Mouse (Mus musculus): ENCODE measurements around the gene Tsks.
A peak's percentile ranks its signal among the peaks of the same experiment; 100 is the strongest.

Gene Tsks

GRCm38 (mm10) chr7:44978300-44978699 lies 35.3 kb downstream of the Tsks start:
- no peak for DNase-seq (ENCODE audit: low spot score)

GRCm38 (mm10) chr7:44981539-44981938 lies 38.5 kb downstream of the Tsks start:
- DNase-seq (ENCODE audit: low spot score): no peak

- DNase-seq (ENCODE audit: low spot score): peak; percentile 84
Measured at GRCm38 (mm10) chr7:44983085-44983484, 40.1 kb downstream of the Tsks start.

- DNase-seq (ENCODE audit: low spot score): no peak
Measured at GRCm38 (mm10) chr7:44983944-44984832, 41.2 kb downstream of the Tsks start.

GRCm38 (mm10) chr7:44984833-44985164 lies 41.8 kb downstream of the Tsks start:
- no peak for DNase-seq (ENCODE audit: low spot score)

GRCm38 (mm10) chr7:44985595-44986191 lies 42.7 kb downstream of the Tsks start:
- peak; percentile 43 for DNase-seq (ENCODE audit: low spot score)

GRCm38 (mm10) chr7:44986192-44986878 lies 43.3 kb downstream of the Tsks start, which contains the start of gene Prmt1:
TSS of gene Prmt1 (minus strand) at chr7:44986568.
- DNase-seq (ENCODE audit: low spot score): peak; percentile 100

- DNase-seq (ENCODE audit: low spot score): no peak
Measured at GRCm38 (mm10) chr7:44986879-44987718, 44.1 kb downstream of the Tsks start.

- no peak for DNase-seq (ENCODE audit: low spot score)
Measured at GRCm38 (mm10) chr7:44996672-44997071, 53.7 kb downstream of the Tsks start.

- peak; percentile 96 for DNase-seq (ENCODE audit: low spot score)
Measured at GRCm38 (mm10) chr7:44997231-44997939, 54.4 kb downstream of the Tsks start, which contains the start of gene Irf3. TSS of gene Irf3 (plus strand) at chr7:44997648.

GRCm38 (mm10) chr7:44997940-44998428 lies 55.0 kb downstream of the Tsks start:
- DNase-seq (ENCODE audit: low spot score): no peak

GRCm38 (mm10) chr7:44998501-44998955 lies 55.5 kb downstream of the Tsks start, which contains the start of gene Bcl2l12:
TSS of gene Bcl2l12 (minus strand) at chr7:44998712.
- no peak for DNase-seq (ENCODE audit: low spot score)

- DNase-seq (ENCODE audit: low spot score): no peak
Measured at GRCm38 (mm10) chr7:44999753-45000152, 56.7 kb downstream of the Tsks start.

- DNase-seq (ENCODE audit: low spot score): no peak
Measured at GRCm38 (mm10) chr7:45000539-45001114, 57.6 kb downstream of the Tsks start.

GRCm38 (mm10) chr7:45002440-45002839 lies 59.4 kb downstream of the Tsks start:
- DNase-seq (ENCODE audit: low spot score): no peak

- no peak for DNase-seq (ENCODE audit: low spot score)
Measured at GRCm38 (mm10) chr7:45004546-45004945, 61.5 kb downstream of the Tsks start.

- DNase-seq (ENCODE audit: low spot score): no peak
Measured at GRCm38 (mm10) chr7:45005321-45005992, 62.5 kb downstream of the Tsks start.

- DNase-seq (ENCODE audit: low spot score): no peak
Measured at GRCm38 (mm10) chr7:45006503-45006902, 63.5 kb downstream of the Tsks start.

- DNase-seq (ENCODE audit: low spot score): no peak
Measured at GRCm38 (mm10) chr7:45007141-45007540, 64.1 kb downstream of the Tsks start.

All from T-cell, adult 2 months (primary cell).